Mouse (Mus musculus) bone marrow, adult 2 months (tissue): Measurements from ENCODE around the gene Cmbl. TPM values are rescaled to one million over a fixed set of nuclear protein-coding genes. Genes with fewer than 3 reads are reported as not detected.

Experiments
- H3K27ac ChIP-seq: fragments of 200-500 bp; 2 replicates; pipeline ENCODE4 v1.5.1; 2012; ENCODE audit warnings: low read depth, mild to moderate bottlenecking, control low read depth, inconsistent platforms, low read length; ENCODE audit not compliant: control insufficient read depth, poor library complexity, insufficient read depth
- H3K4me1 ChIP-seq: fragments of 200-500 bp; 2 replicates; pipeline ENCODE4 v1.6.1; 2011; ENCODE audit warnings: low read length; ENCODE audit not compliant: control insufficient read depth, insufficient read depth
- H3K4me3 ChIP-seq: fragments of 200-500 bp; replicated peaks from 2 replicates; pipeline ENCODE3; 2011; ENCODE audit warnings: mild to moderate bottlenecking, low read depth, low read length, control low read depth; ENCODE audit not compliant: control insufficient read depth
- CTCF ChIP-seq: fragments of 200-500 bp; IDR thresholded peaks from 2 replicates; pipeline ENCODE4 v1.5.1; 2011; ENCODE audit warnings: low read length, control low read depth; ENCODE audit not compliant: control insufficient read depth, insufficient read depth
- POLR2A ChIP-seq: fragments of 200-500 bp; IDR thresholded peaks from 2 replicates; pipeline ENCODE4 v1.6.1; 2011; ENCODE audit warnings: low read depth, mild to moderate bottlenecking, control low read depth, low read length, borderline replicate concordance; ENCODE audit not compliant: control insufficient read depth
- WGBS: fragments of 180-500 bp; shearing (Covaris S2); methylation state at CpG from one replicate; pipeline ENCODE4 v1.1.7; 2018; 5-methylcytosine and 5-hydroxymethylcytosine counted together
- polyA plus RNA-seq: library from polyadenylated mRNA; stranded (reverse); fragments of >200 nt; gene quantifications from 2 replicates; pipeline ENCODE4 v1.2.4, GENCODE M21; 2011; ENCODE audit warnings: low replicate concordance; ENCODE audit not compliant: missing spikeins, insufficient read depth, insufficient read length

Gene Cmbl
- polyA plus RNA-seq, 1 experiment: 10.2 TPM

DNA sequence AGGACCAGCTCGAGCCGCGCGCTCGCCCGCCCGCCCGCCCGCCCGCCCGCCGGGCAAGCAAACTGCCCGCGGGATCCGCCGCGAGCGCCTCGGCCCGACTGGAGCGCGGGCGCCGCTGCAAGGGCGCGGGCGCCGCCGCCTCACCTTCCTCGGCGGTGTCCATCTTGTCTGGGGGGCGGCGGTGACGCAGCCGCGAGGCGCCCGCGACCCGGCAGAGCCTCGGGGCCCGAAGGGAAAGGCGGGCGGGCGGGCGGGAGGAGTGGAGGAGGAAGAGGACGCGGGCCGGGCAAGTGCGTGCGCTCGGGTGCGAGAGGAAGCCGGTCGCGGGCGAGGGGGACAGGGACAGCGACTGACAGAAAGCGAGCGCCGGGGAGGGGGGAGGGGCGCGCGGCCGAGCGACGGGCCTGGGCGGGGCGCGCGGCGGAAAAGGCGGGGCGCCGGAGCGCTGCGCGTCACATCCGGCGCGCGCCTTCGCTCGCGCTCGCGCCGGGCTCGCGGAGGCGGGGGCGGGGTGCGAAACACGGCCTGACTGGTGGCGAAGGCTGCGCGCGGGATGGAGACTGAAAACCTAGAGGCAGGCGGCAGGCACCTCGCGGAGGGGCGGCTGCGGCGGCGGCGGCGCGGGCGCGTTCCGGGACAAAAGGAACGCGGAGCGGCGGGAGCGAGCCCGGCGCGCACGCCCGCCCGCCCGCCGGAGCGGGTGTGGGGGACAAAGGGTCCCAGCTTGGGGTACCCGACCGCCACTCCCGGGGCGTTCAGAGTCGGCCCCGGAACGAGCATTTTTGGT, 34.3 kb upstream of the Cmbl start, which contains the start of gene March6:
TSS of gene March6 (minus strand) at position 395 of the 787 bp plus-strand sequence.
- Histone ChIP-seq H3K4me3 (peak within 1 kb of the TSS; percentile 99), H3K4me1 (peaks cover 12% of the 10 kb centered on the region), H3K27ac (peak within 1 kb of the TSS; percentile 99)
- TF ChIP-seq CTCF: no peak
- TF ChIP-seq POLR2A: peak; percentile 82
- WGBS: under 1% methylated on average over 108 of the region's 132 CpGs

DNA sequence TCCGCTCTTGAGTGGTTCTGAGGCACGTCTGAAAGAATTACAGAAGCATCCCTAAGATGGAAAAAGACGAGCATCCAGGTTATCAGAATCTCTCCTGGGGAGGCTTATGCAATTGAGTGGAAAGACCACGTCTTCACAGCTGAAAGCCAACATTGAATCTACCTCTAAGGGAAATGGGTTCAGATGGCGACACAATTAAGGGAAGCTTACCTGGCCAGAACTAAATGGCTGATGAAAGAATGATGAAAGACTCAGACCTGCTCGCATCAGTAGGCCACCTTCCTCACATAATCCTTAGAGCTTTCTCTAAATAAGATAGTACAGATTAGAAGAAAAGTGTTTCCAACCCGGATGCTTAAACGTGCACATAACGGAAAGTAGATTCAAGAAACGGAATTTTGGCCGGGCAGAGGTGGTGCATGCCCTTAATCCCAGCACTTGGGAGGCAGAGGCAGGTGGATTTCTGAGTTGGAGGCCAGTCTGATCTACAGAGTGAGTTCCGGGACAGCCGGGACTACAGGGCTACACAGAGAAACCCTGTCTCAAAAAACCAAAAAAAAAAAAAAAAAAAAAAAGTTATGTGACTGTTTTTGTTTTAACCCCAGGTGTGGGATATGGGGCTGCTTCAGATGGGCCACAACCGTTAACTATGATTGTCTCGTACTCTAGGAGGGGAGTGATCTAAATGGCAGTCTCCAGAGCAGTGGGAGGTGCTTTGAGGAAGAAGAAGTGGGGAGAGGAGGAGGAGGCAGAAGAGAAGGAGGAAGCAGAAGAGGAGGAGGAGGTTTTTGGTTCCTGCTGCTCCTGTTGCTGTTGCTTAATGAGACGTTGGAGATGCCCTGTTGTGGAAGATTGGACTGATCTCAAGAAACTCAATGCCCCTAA, 33.5 kb upstream of the Cmbl start:
- TF ChIP-seq POLR2A: no peak
- no peak for TF ChIP-seq CTCF
- Histone ChIP-seq H3K4me1 (peaks cover 12% of the 10 kb centered on the region), H3K4me3 (peak overlapping the region; percentile 68), H3K27ac (peak overlapping the region; percentile 99)
- WGBS: 2% methylated on average over 16 of the region's 16 CpGs

GRCm38 (mm10) chr15:31532331-31533021, 32.7 kb upstream of the Cmbl start:
- TF ChIP-seq CTCF (no peak), POLR2A (no peak)
- H3K4me1 ChIP-seq: peaks cover 12% of the 10 kb centered on the region
- H3K4me3 ChIP-seq: peak overlapping the region; percentile 11
- 80% methylated on average over 2 of the region's 2 CpGs for WGBS
- peak overlapping the region; percentile 42 for H3K27ac ChIP-seq

- no peak overlapping the region; the same call in 1 of the 2 replicates for H3K27ac ChIP-seq
- H3K4me1 ChIP-seq: peaks cover 11% of the 10 kb centered on the region
Observed at GRCm38 (mm10) chr15:31533529-31533928, 31.7 kb upstream of the Cmbl start.

GRCm38 (mm10) chr15:31534421-31535258, 30.5 kb upstream of the Cmbl start:
- no peak overlapping the region; the same call in 1 of the 2 replicates for H3K27ac ChIP-seq
- TF ChIP-seq POLR2A (no peak), CTCF (no peak)
- H3K4me1 ChIP-seq: peaks cover 10% of the 10 kb centered on the region
- WGBS: 55% methylated on average over 7 of the region's 7 CpGs
- H3K4me3 ChIP-seq: no peak overlapping the region

More at GRCm38 (mm10) chr15:31533529-31533928, 31.7 kb upstream of the Cmbl start:
- 21% methylated on average over 2 of the region's 2 CpGs for WGBS
- H3K4me3 ChIP-seq: no peak overlapping the region
- TF ChIP-seq POLR2A: no peak
- TF ChIP-seq CTCF: no peak

- H3K4me1 ChIP-seq: peaks cover 10% of the 10 kb centered on the region
- TF ChIP-seq CTCF: no peak
- TF ChIP-seq POLR2A: no peak
- WGBS: 49% methylated on average over 8 of the region's 8 CpGs
- no peak overlapping the region for H3K27ac ChIP-seq
- H3K4me3 ChIP-seq: no peak overlapping the region
Observed at GRCm38 (mm10) chr15:31535259-31535855, 29.8 kb upstream of the Cmbl start.

DNA sequence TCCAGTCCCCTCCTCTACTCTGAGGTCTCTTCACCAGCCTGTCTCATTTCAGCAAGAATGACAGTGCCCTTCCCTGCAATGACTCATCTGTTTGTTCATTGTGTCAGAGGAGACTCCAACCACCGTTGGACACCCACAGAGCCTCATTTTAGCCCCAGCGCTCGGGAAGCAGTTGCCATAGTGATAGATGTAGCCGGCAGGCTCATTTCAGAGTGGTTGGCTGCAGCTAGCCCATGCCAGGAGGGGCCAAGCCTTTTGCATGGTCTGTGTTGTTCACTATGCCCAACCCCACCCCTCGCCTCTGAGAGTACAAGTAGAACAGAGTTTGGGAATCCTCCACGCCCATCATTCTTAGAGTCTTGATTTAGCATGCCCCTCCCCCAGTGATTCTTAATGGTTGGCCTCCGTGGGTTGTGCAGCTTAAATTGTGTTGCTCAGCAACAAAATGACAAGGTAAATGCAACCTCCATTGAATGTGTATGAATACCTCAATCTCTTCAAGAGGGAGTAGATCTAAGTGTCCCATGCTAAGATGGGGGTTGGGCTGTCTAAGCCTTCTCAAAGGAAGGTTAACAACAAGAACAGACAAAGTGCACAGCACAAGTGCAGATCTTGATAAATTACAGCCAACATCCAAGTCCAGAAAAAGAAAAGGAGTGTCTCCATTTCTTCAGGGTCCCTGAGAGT, 29.0 kb upstream of the Cmbl start:
- no peak overlapping the region for H3K27ac ChIP-seq
- H3K4me1 ChIP-seq: peaks cover 10% of the 10 kb centered on the region
- TF ChIP-seq CTCF (no peak), POLR2A (no peak)
- 28% methylated on average over 7 of the region's 7 CpGs for WGBS
- H3K4me3 ChIP-seq: no peak overlapping the region
